Mouse (Mus musculus) heart, embryonic 13.5 days (tissue): Measurements from ENCODE around the gene Grk5. TPM values are rescaled to one million over a fixed set of nuclear protein-coding genes. Genes with fewer than 3 reads are reported as not detected.

Source experiments
- ATAC-seq: fragments of 200-750 bp; cut with Nextera tagmentation; 2 replicates; pipeline ENCODE4 v1.8.0; 2017; ENCODE audit warnings: moderate TSS enrichment; ENCODE audit not compliant: insufficient number of reproducible peaks, low FRiP score, low TSS enrichment; ENCODE audit errors: extremely low read depth
- H3K27ac ChIP-seq: fragments of 300-500 bp; sonication (generic); replicated peaks from 2 replicates; pipeline ENCODE4 v1.5.1; 2015; ENCODE audit warnings: moderate library complexity, mild to moderate bottlenecking, inconsistent platforms
- H3K27me3 ChIP-seq: fragments of 300-500 bp; sonication (generic); replicated peaks from 2 replicates; pipeline ENCODE4 v1.6.1; 2015; ENCODE audit warnings: mild to moderate bottlenecking, inconsistent platforms
- H3K36me3 ChIP-seq: fragments of 300-500 bp; sonication (generic); 2 replicates; pipeline ENCODE4 v1.6.1; 2015; ENCODE audit warnings: mild to moderate bottlenecking, inconsistent platforms
- H3K4me1 ChIP-seq: fragments of 300-500 bp; sonication (generic); 2 replicates; pipeline ENCODE4 v1.6.1; 2015; ENCODE audit warnings: inconsistent platforms
- H3K4me2 ChIP-seq: fragments of 300-500 bp; sonication (generic); 2 replicates; pipeline ENCODE4 v1.6.1; 2015; ENCODE audit warnings: inconsistent platforms, mild to moderate bottlenecking, moderate library complexity
- H3K4me3 ChIP-seq: fragments of 300-500 bp; sonication (generic); 2 replicates; pipeline ENCODE4 v1.5.1; 2015; ENCODE audit warnings: moderate library complexity, mild to moderate bottlenecking, inconsistent platforms
- H3K9ac ChIP-seq: fragments of 300-500 bp; sonication (generic); 2 replicates; pipeline ENCODE4 v1.6.1; 2015; ENCODE audit warnings: inconsistent platforms, mild to moderate bottlenecking, moderate library complexity
- H3K9me3 ChIP-seq: fragments of 300-500 bp; sonication (generic); 2 replicates; pipeline ENCODE4 v1.6.1; 2016; ENCODE audit warnings: inconsistent platforms
- WGBS: fragments of 180-500 bp; shearing (Covaris S2); methylation state at CpG from one replicate; pipeline ENCODE4 v1.1.7; 2015; ENCODE audit warnings: mixed read lengths; 5-methylcytosine and 5-hydroxymethylcytosine counted together
- polyA plus RNA-seq: library from polyadenylated mRNA; unstranded; fragments of >200 nt; fragmentation: Nextera tagmentation; extraction: Ambion mirVana; gene quantifications from 2 replicates; pipeline ENCODE4 v1.2.1, GENCODE M21; 2015

The Grk5 gene
- polyA plus RNA-seq, 1 experiment from 2014 or later, result 3.4 TPM

DNA sequence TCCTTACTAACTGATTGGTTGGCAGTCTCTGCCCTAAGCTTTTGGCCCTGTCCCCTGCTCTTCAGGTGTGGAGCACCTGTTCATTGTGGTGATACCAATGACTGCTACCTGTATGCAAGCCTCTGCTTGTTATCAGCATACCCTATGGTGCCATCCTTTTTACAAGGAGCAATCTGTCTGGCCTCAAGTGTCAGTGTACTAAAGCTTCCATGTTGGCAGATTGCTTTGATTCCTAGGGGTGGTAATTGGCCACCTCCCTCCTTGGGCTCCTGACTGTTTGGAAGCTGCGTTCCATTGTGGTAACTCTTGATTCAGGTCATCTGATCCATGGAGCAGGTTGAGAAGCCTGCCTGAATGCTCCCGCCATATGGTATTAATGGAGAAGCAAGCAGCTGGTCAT is 65.6 kb downstream of the Grk5 start:
- 87% methylated on average over 2 of the region's 2 CpGs for WGBS
- H3K27ac ChIP-seq, result no peak overlapping the region
- H3K4me3 ChIP-seq, result no peak overlapping the region
- H3K27me3 ChIP-seq, result no peaks in the 10 kb centered on the region
- no peak for ATAC-seq
- no peak overlapping the region for H3K4me2 ChIP-seq
- H3K4me1 ChIP-seq, result peaks cover 34% of the 10 kb centered on the region
- no peaks in the 10 kb centered on the region for H3K36me3 ChIP-seq
- no peak overlapping the region for H3K9ac ChIP-seq
- 0 out of 2 replicates have a peak, but pooled peaks cover 3% of the 10 kb centered on the region for H3K9me3 ChIP-seq

DNA sequence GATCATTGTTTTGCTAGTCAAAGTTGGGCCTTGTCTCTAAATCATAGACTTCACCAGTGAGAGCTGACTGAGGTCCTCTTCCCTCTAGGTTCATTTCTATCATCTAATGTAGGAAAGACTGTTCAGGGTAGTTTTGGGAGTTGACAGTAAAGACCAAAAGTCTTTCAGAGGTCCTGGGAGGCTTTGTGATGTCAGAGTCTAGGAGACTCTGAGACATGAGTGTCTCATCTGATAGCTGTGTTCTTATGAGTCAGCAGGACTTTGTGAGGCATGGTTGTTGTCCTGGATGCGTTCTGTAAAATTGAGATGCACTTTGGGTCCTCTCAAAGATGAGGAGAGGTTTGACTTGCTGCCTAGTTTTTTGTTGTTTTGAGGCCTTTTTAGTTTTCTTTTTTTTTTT is 66.2 kb downstream of the Grk5 start:
- Histone ChIP-seq H3K36me3 (no peaks in the 10 kb centered on the region), H3K9ac (no peak overlapping the region), H3K4me3 (no peak overlapping the region), H3K4me2 (no peak overlapping the region), H3K9me3 (0 out of 2 replicates have a peak, but pooled peaks cover 3% of the 10 kb centered on the region), H3K4me1 (peaks cover 29% of the 10 kb centered on the region), H3K27ac (no peak overlapping the region), H3K27me3 (no peaks in the 10 kb centered on the region)
- 79% methylated on average over 1 of the region's 1 CpGs for WGBS
- ATAC-seq, result no peak

DNA sequence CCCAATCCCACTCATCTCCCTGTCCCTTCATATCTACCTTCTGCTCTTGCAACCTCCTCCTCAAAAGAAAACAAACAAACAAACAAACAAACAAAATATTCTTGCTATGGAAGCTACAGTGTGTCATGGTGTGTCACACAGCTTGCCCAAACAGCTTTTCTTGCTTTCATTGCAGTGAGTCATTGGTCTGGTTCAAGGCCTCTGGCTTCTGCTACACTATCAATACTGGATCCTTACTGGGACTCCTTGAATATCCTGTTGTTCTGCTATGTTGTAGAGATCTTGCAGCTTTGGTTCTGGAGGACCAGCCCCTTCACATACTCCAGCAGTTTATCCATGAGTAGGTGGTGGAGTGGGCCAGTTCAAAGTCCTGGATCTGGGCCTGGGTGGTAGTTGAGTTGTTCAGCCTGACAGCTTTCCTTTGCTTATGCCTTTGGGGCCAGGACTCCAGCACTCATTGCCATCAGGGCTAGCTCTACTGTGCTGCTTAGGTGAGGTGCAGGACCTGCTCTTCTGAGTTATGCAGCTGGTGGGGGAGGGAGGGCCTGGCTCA is 66.7 kb downstream of the Grk5 start:
- Histone ChIP-seq H3K4me2 (no peak overlapping the region), H3K4me1 (peaks cover 23% of the 10 kb centered on the region), H3K9me3 (0 out of 2 replicates have a peak, but pooled peaks cover 3% of the 10 kb centered on the region), H3K27ac (no peak overlapping the region), H3K9ac (no peak overlapping the region), H3K4me3 (no peak overlapping the region), H3K27me3 (no peaks in the 10 kb centered on the region), H3K36me3 (no peaks in the 10 kb centered on the region)
- ATAC-seq, result no peak

DNA sequence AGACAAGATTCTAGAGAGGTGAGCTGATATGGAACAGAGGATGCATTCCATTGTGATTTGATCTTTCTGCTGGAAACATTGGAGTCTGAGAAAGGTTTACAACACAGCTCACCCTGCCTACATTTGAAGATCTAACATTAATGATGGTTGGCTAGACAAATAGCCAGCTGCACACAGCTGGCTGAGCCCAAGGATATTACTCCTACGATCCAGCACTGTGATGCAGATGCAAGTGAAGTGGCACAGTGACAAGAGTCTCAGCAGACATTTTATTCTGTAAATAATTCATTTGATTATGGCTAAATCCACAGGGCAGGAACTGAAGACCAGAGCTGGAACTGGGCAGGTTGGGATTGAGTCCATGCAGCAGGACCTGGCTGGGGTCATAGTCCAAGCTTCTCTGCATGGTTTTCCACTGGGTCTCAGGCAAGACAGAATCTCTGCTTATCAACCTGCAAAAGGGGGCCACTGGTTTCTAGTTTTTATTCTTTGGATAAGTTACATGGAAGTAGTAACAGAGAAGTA is 70.2 kb downstream of the Grk5 start:
- Histone ChIP-seq H3K4me3 (no peak overlapping the region), H3K27me3 (no peaks in the 10 kb centered on the region), H3K4me2 (no peak overlapping the region), H3K9ac (no peak overlapping the region), H3K4me1 (peaks cover 12% of the 10 kb centered on the region; the same call in 1 of the 2 replicates), H3K36me3 (no peaks in the 10 kb centered on the region), H3K9me3 (no peaks in the 10 kb centered on the region), H3K27ac (no peak overlapping the region)
- no peak for ATAC-seq
- 73% methylated on average over 1 of the region's 1 CpGs for WGBS

DNA sequence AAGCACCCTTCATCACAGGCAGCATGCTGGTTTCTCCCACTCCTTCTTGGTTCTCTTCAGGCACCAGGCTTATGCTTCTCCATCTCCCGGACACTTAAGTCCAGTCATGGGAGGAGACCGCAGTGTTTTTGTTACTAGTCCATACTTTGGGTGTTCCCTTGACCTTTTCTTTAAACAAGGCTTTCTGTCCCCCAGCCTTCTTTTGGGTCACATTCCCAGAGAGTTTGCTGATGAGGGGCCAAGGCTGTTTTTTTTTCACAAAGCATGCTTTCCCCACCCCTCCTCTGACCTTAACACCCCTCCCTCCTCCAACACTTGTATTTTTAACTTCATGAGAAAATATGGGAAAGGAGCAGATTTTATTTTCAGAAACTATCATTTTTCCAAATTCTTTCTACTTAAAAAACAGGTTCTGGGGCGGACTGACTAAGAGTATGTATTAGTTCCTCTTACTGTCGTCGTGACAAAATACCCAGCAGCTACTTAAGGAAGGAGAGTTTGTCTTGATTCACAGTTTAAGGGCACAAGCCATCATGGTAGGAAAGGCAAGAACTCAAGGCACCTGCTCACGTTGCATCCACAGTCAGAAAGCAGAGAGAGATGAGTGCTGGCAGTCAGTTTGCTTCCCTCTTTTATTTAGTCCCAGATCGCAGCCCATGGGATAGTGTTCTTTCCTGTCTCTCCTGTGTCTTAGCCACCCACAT is 73.0 kb downstream of the Grk5 start:
- Histone ChIP-seq H3K27ac (no peak overlapping the region), H3K4me2 (no peak overlapping the region)

DNA sequence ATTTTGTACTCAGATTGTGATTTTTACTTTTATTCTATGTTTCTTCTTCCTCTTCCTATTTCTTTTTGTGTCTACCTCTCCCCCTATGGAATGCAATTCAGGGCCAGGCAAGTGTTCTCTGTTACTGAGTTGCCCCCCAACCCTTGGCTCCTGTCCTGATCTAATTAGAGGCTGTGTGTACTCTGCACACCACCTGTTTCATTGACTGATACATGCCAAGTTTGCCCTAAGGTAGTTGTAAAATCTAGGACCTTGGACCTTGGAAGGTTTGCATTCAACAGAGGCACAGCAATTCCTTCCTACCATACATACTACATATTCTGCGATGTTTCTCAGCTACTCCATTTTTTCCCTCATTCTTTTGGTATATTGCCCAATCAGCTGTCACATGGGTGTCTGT is 78.4 kb downstream of the Grk5 start:
- Histone ChIP-seq H3K27me3 (no peaks in the 10 kb centered on the region), H3K9ac (no peak overlapping the region), H3K9me3 (no peaks in the 10 kb centered on the region), H3K4me1 (peaks cover 26% of the 10 kb centered on the region), H3K27ac (no peak overlapping the region), H3K4me3 (no peak overlapping the region), H3K36me3 (no peaks in the 10 kb centered on the region), H3K4me2 (no peak overlapping the region)
- no peak for ATAC-seq
- WGBS, result 84% methylated on average over 1 of the region's 1 CpGs

More for the DNA sequence above, 73.0 kb downstream of the Grk5 start:
- Histone ChIP-seq H3K36me3 (no peaks in the 10 kb centered on the region), H3K4me1 (peaks cover 19% of the 10 kb centered on the region; the same call in 1 of the 2 replicates), H3K9ac (no peak overlapping the region), H3K4me3 (no peak overlapping the region), H3K27me3 (no peaks in the 10 kb centered on the region), H3K9me3 (no peaks in the 10 kb centered on the region)
- 84% methylated on average over 7 of the region's 7 CpGs for WGBS
- no peak for ATAC-seq

DNA sequence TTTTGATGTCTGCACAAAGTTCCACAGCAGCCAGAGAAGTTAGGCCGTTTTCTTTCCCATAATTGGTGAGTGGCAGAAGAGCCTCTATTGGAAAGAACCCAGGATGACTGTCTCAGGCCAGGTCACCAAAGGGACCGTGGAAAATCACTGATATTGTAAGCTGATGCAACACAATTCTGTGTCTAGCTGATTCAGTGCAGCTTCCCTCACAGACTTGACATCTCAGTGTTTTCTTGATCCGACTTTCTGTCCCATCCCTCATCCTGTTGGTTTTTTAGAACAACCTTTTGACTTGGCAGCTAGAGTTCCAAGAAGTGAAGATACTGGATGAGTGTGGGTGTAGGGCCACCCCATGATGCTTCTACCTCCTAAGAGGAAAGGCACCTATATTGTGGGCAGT is 80.9 kb downstream of the Grk5 start:
- ATAC-seq, result no peak

DNA sequence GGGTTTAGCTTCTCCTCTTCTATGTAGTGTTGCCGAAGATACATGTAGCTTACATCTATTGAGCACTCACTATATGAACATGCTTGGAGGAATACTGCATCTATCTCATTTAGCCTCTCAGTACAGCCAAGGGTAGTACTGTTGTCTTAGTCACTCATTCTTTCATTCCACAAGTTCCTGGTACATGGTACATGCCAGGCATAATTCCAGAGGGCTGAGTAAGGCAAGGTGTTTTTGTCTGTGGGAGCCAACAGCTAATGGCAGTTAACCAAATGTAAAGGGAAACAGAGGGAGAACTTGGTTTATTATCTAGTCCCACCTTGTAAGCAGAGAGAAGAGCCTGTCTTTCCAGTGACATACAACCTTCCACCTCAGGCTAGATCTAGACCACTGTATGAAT is 82.0 kb downstream of the Grk5 start:
- no peak for ATAC-seq
- peaks cover 10% of the 10 kb centered on the region for H3K4me1 ChIP-seq
- WGBS, result 86% methylated on average over 1 of the region's 1 CpGs
- no peaks in the 10 kb centered on the region for H3K27me3 ChIP-seq
- H3K27ac ChIP-seq, result no peak overlapping the region
- H3K9ac ChIP-seq, result no peak overlapping the region
- H3K36me3 ChIP-seq, result no peaks in the 10 kb centered on the region
- H3K9me3 ChIP-seq, result no peaks in the 10 kb centered on the region
- H3K4me3 ChIP-seq, result no peak overlapping the region
- no peak overlapping the region for H3K4me2 ChIP-seq

More for the DNA sequence above, 80.9 kb downstream of the Grk5 start:
- 72% methylated on average over 3 of the region's 3 CpGs for WGBS
- H3K4me3 ChIP-seq, result no peak overlapping the region
- no peak overlapping the region for H3K4me2 ChIP-seq
- H3K9me3 ChIP-seq, result no peaks in the 10 kb centered on the region
- peaks cover 12% of the 10 kb centered on the region for H3K4me1 ChIP-seq
- H3K36me3 ChIP-seq, result no peaks in the 10 kb centered on the region
- H3K27me3 ChIP-seq, result no peaks in the 10 kb centered on the region
- H3K9ac ChIP-seq, result no peak overlapping the region
- no peak overlapping the region for H3K27ac ChIP-seq

DNA sequence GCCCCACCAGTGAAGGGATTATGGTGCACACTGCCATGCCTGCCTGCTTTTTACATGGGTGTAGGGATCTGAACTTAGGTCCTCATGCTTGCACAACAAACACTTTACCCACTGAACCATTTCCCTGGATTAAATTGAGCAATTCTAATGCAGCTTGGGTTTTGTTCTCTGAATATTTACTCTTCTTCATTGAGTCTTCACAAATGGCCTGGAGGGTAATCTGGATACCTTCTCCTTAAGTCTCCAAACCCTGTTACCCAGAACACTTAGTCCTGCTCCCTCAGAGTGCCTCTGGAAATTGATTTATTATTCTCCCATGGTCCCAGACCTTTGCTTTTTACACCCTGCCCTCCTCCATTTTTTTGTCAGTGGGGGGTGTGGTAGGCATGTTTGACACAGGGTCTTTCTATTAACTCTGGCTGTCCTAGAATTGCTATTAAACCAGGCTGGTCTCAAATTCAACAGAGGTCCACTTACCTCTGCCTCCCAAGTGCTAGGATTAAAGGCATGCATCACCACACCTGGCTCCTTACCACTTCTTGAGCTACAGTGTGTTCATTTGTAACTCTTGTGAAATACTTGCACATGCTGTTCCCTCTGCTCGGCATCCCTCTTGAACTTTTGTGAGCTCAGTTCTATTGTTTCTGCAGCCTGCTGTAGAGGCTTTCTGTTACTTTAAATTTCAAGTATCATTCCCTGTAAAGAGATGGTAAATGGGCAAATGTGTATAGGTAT is 82.9 kb downstream of the Grk5 start:
- Histone ChIP-seq H3K9me3 (no peaks in the 10 kb centered on the region), H3K36me3 (no peaks in the 10 kb centered on the region), H3K27me3 (no peaks in the 10 kb centered on the region), H3K4me2 (no peak overlapping the region), H3K4me3 (no peak overlapping the region), H3K27ac (no peak overlapping the region), H3K9ac (no peak overlapping the region), H3K4me1 (peaks cover 10% of the 10 kb centered on the region)
- no peak for ATAC-seq
- 71% methylated on average over 1 of the region's 1 CpGs for WGBS

DNA sequence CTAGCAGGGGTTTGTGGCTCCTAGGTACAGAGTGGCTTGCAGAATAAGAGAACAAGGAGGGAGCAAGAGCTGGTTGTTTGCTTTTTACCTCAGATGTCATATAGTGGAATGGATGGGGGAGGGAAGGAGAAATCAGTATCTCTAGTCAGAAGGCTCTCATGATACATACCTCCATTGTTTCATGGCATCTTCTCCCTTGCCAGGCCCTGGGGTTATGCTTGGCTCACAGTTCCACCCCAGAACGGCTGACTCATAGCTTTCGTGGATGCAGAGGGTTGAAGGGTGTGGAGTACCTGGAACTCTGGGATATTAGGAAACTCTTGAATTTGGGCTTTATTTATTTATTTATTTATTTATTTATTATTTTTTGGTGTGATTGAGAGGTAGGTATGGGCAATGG is 84.0 kb downstream of the Grk5 start:
- Histone ChIP-seq H3K36me3 (no peaks in the 10 kb centered on the region), H3K27ac (no peak overlapping the region), H3K4me1 (peaks cover 10% of the 10 kb centered on the region), H3K4me2 (no peak overlapping the region), H3K9me3 (no peaks in the 10 kb centered on the region), H3K27me3 (no peaks in the 10 kb centered on the region), H3K4me3 (no peak overlapping the region), H3K9ac (no peak overlapping the region)
- 71% methylated on average over 2 of the region's 2 CpGs for WGBS
- no peak for ATAC-seq

DNA sequence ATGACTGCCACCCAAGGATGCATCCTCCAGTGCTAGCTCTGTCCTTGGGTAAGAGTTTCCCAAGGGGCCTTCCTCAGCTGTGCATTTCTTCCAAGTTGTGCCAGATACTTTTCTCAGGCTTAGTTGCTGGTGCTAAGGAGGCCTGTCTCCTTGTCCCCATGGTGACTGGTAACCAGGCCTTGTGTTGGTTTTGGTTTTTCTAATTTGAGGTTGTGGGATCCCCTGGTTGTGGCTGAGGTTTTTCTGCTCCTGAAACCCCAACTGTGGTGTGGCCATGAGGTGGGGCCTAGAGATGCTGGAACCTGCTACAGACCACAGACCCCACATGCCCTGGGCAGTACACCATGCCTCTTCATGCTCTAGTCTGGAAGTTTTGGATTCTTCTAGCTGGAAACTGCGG is 90.0 kb downstream of the Grk5 start:
- H3K36me3 ChIP-seq, result no peaks in the 10 kb centered on the region
- H3K9me3 ChIP-seq, result no peaks in the 10 kb centered on the region
- WGBS, result 76% methylated on average over 1 of the region's 1 CpGs
- H3K27me3 ChIP-seq, result no peaks in the 10 kb centered on the region
- H3K27ac ChIP-seq, result no peak overlapping the region
- no peak overlapping the region for H3K4me3 ChIP-seq
- no peak overlapping the region for H3K9ac ChIP-seq
- no peaks in the 10 kb centered on the region for H3K4me1 ChIP-seq
- H3K4me2 ChIP-seq, result no peak overlapping the region
- ATAC-seq, result no peak
